Mouse (Mus musculus) ES-CJ7 (cell line): ENCODE data around the gene Gimap3.

ENCODE experiments used
- DNase-seq: peaks from one replicate; pipeline ENCODE4 v3.0.0; 2011; ENCODE audit warnings: low read depth, low spot score

The Gimap3 gene

DNA sequence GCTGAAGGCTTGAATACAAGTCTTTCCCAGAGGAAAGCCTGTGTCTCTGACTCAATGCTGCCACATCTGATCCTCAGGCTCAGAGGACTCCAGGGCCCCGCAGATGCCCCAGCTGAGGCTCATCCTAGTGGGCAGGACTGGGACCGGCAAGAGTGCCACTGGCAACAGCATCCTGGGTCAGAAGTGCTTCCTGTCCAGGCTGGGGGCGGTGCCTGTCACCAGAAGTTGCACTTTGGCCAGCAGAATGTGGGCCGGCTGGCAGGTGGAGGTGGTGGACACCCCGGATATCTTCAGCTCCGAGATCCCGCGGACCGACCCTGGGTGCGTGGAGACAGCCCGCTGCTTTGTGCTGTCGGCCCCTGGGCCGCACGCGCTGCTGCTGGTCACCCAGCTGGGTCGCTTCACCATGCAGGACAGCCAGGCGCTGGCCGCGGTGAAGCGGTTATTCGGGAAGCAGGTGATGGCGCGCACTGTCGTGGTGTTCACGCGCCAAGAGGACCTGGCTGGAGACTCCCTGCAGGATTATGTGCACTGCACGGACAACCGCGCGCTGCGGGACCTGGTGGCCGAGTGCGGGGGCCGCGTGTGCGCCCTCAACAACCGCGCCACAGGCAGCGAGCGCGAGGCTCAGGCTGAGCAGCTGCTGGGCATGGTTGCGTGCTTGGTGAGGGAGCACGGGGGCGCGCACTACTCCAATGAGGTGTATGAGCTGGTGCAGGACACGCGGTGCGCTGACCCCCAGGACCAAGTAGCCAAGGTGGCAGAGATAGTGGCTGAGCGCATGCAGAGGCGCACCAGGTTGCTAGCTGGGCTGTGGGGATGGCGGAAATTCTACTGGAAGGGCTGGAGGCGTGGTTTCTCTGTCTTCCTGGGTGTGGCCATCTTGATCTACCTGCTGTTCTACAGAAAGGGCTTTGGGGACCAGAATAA is 28.0 kb downstream of the Gimap3 start:
- peak; percentile 41 for DNase-seq

DNA sequence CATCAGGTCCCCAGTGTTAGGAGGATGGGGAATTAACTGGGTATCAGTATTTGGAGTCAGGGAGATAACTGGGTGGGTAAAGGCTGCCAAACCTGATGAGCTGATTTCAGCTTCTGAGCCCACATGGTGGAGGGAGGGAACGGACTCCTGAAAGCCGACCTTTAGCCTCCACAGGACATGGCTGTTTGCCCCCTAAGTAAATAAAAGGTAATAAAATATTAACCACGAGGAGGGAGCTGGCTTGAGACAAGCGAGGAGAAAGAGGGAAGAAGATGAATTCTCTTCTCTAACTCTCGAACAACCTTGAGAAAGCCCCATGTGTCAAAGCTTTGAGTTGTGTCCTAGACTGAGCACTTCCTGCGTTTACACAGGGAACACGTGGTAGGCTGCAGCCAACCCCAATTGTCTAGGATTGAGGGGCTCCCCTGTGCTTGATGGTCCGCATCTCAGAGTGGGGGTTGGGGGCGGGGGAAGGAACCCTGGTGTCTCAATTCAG is 28.9 kb downstream of the Gimap3 start:
- no peak for DNase-seq

DNA sequence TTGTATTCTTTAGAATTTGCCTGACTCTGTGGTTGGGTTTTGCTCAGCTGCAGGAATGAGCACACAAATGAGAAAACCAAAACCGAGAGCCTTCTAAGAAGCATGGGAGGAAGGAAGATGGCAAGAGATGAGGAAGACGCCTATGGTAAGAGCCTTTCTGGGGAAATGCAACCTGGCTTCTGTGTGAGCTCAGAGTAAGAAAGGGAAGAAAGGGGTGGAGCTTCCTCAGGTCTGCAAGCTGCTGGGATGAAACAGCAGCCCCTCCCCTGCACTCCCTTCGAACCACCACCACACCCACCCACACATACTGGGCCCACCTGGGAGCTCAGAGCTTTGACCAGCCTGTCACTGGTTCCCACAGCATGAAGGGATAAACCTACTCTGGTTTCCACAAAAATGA is 29.4 kb downstream of the Gimap3 start:
- peak; percentile 46 for DNase-seq

DNA sequence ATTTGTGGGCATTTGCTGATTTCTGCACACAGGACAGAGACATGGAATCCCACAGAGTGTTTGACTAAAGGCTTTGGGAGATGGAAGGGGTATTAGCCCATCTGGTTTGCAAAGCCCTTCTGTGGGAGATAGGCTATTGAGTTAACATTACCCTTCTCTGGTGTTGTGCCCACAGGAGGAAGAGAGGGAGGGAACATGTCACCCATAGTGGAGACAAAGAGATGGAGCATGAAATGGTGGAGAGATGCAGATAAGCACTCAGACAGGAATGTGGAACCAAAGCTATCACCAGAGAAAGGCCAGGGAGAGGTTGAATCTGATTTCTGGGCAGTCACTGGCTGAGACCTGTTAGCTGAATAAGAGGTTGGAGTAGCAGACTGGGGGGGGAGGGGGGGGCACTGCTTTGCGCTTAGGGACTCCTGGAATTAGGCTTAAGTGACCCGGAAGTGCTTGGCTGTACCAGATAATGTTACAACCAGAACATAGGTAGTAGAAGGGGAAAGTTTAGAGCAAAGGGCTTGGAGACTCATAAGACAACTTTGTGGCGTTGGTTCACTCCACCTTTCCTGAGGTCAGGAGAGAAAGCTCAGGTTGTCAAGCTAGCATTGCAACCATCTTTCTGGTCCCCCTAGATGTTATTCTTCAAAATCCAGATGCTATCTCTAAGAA is 30.0 kb downstream of the Gimap3 start:
- no peak for DNase-seq

DNA sequence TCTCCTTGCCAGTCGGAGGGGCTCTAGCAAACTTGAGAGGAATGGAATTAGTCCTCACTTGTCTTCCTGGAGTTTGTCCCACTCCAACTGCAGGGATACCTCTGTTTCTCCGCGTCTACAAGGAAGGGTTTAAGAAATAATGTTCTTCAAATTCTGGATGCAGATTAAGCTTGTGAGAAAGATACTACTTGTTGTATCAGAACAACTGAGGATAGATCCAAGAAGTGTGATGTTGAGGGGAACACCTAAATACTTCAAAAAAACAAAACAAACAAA is 30.9 kb downstream of the Gimap3 start:
- DNase-seq = no peak

DNA sequence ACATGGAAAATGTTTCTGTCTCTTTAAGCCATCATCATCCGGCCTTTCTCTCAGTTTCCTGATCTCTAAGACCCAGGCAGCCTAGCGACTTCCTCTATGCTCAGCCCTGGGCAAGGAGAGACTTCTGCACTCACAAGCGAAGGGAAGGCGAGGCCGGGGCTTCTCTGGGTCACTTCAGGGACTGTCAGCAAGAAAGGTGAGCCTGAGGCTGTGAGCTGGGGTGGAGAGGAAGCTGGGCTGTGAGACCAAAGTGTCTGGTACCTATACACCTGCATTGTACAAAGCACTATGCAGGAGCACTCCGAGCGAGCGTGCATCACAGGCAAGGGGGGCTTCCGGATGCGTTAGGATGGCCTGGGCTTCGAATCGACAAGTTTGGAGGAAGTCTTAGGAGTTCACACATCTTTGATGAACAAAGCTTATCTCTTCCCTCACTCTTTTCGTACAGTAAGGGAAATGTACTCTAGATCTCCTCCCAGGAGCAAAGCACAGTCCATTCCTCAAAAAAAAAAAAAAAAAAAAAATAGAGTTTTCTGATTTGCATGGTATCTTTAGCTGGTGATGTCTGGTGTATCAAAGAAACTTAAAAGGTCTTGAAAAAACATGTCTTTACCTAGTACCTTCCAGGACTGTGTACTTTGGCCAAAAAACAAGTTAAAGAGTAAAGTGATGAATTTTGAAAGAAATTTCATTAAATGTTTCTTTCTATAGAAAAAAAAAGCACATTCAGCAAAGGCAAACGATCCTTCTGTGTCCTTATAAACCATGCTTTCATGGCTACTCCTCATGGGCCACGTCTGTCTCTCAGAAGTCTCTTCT is 31.5 kb downstream of the Gimap3 start, which contains the start of gene Gimap1:
Gene Gimap1, plus strand, starts transcription at position 94 of the 819 bp plus-strand sequence.
- DNase-seq = no peak

DNA sequence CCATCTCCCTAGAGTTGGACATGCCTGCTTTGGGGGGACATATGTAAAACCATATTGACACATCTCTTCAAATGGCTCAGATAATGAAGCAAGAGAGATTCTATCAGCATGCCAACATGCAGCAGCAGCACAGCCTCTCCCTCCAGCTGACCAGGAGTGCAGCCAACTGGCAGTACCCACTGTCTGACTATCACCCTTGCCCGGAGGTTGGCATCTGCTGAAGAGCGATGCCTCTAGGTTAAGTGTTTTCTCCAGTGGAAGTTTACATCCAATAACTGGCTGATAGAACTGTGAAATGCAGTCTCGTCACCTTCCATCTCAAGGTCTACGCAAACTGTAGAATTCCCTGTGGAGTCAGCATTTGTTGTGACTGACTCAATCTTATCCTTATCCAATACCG is 33.0 kb downstream of the Gimap3 start:
- no peak for DNase-seq

DNA sequence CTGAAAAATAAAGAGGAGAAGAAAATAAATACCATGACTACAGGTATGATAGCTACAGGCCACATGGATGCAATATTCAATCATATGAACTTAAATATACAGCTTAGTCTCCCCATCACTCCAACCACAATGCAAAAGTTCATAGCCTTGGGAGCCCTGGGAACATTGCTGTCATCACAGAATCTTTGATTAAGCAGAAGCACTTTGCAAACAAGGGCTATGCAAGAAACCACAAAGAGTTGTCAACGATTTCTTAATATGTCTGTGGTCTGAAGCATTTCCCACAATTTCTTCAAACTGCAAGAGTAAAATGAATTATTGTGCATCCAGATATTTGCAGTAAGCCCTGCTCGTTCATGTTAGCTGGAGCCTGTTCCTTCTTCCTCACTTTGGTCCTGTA is 33.6 kb downstream of the Gimap3 start:
- no peak for DNase-seq

DNA sequence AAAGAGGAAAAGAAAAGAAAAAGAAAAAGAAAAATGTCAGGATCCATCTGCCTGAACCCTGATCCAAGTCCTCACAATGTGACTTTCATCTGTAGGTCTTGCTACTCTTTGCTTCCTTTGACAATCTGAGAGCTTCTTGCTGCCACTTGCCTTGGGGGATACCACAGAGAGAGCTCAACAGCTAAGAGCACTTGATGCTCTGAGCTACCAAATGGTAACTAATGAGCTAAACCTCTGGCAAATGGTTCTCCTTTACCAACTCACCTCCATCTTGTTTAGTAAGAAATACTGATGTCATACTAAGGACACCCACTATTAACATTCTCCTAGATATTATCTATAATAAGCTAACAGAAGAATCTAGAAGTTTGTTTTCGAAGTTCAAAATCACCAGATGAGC is 37.0 kb downstream of the Gimap3 start:
- no peak for DNase-seq

DNA sequence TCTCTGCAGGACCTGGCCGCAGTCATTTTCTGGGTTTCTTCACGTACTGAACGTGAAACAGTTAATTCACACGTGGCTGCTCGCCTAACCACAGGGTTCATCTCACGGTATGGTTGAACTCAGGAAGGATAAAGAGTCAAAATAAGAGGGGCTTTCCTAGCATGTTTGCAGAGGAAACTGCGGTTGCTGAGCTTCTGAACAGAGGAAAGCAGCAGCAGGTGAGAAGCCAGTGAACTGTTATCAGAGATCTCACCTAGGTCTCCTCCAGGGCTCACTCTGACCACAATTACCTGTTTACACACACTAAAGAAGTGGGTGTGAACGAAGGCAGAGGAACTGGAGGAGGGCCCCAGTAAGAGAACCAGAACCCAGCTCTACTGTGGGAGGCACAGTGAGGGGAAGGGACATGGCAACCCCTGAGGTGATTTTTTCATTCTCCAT is 37.8 kb downstream of the Gimap3 start:
- no peak for DNase-seq

DNA sequence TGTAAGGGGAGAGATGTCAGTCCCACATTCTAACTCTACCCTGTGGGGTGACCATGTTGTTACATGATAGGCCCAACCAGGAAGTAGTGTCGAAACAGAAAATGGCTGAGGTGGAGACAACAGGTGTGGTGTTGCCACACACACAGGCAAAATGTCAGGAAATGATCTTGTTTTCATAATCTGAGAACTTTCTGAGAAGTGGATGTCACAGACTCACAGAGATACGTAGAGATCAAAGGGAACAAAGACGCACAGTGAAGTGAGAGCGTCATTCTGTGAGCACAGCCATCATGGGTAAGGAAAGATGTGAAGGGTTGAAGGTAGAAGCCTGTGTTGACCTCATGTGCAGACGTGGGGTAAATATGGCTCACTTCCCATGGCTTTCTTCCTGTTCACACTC is 42.9 kb downstream of the Gimap3 start:
- no peak for DNase-seq

DNA sequence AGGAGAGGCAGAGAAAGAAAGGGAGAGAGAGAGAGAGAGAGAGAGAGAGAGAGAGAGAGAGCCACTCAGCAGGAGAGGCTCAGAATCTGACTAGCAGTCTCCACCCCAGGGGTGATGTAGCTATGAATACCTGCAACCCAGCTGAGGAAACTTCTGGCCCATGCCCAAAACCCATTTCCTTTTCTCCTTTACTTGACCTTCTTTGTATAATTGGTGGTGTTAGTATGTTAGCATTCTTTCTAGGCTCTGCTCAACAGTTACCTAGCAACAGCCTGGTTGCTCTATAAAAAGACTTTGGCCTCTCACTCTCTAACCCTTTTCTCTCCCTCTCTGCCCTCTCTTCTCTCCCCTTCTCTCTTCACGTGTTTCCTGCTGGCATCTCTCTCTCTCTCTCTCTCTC is 45.2 kb downstream of the Gimap3 start:
- DNase-seq = no peak

DNA sequence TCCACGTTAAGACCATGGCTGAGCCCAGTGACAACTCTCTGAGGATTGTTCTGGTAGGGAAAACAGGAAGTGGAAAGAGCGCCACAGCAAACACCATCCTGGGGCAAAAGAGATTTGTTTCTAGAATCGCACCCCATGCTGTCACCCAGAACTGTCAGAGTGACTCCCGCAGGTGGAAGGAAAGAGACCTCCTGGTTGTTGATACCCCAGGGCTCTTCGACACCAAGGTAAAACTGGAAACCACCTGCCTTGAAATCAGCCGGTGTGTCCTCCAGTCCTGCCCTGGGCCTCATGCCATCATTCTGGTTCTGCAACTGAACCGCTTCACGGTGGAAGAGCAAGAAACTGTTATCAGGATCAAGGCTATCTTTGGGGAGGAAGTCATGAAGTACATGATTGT is 47.2 kb downstream of the Gimap3 start:
- DNase-seq = no peak

DNA sequence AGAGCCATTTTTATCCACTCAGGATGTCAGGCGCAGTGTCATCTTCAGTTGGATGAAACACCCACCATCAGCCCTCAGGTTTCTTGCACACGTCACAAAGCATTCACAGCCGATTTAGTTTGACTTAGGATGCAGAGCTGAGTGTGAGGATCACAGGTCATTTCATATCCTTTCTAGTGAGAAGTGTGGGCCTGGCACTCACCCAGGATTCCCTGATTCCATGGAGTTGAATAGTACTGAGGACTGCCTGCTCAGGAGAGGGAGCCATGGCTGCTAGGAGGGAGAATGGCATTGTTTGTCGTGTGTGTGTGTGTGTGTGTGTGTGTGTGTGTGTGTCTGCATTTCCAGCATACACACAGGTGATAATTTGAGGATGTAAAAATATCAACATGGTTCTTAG is 50.3 kb downstream of the Gimap3 start:
- DNase-seq = no peak

DNA sequence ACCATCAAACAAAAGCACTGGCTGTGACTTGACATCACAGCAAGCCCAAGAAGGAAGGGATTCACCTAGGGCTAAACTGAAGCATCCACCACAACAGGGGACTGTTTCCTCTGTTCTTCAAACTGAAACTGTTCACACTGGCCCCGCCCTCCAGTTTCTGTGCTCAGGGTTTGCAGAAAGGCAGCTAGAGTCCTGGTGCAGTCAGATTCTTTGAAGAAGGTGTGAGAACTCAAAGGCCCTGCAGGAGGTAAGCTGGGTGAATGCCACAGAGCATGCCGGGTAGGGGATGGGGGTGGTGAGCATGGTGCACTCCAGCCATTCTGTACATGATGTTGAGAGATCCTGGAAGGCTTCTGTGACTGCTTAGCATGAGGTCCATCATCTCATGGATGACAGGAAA is 52.2 kb downstream of the Gimap3 start, which contains the start of the genes Gm28053 and Gimap7:
Gene Gm28053, plus strand, starts transcription at position 153 of the 400 bp plus-strand sequence.
Gene Gimap7, plus strand, starts transcription at position 167 of the 400 bp plus-strand sequence.
- peak; percentile 24 for DNase-seq
